In the genomic region with DNA sequence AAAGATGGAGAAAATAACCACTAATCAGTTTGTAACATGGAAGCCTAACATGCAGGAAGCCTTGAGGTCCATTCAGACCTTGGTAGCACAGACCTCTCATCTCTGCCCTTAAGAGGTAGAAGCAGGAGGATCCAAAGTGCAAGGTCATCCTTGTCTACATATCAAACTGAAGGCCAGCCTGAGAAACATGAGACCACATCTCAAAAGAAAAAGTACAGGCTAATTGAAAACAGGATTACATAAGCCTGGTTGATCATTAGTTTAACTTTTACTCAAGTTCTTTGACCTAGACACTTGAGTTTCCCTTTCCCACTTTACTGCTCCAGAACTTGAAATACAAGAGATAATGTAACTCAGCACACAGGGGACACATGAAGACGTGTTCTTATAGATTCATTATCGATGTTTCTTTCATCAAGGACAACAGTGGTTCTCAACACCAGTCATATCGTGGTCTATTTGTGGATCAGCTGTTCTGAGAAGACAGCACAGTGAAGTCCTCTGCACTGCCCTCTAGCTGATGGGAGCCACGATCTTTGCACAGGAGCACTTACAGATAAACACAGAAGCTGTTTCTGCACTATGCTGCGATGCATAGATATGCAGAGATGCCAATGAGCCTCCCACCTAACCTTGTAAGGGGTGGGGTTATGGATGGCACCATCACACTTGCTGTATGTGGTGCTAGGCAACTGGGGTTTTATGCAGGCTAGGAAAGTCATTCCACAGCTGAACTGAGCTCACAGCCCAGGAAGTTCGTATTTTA, we compare ENCODE assay signal across 27 mouse cellular contexts.
DNase-seq lines count a peak whose midpoint lies in the region; ATAC-seq lines count a peak whose summit lies in the region.
"Had no signal": no experiment of that assay in that cellular context is flagged by ENCODE, and none has a peak within 500 bp of the region (broad histone marks: within the 10 kb centered on the region; RNA-seq: fewer than 3 reads in every experiment).

No protein-coding gene starts in this region.

- H3K4me3 ChIP-seq in kidney, embryonic 14.5 days (ENCODE audit: low read length): no peak overlapping the region
- no peak overlapping the region for H3K4me3 ChIP-seq in liver, embryonic 11.5 days (ENCODE audit: low read depth, low read length)
- no peak overlapping the region for H3K4me3 ChIP-seq in liver, embryonic 13.5 days (replicated peaks)
- H3K4me3 ChIP-seq: embryonic facial prominence, embryonic 10.5 days; forebrain, embryonic 15.5 days; hindbrain, embryonic 15.5 days; left cerebral cortex, adult 2 months; limb, embryonic 15.5 days; midbrain, embryonic 10.5 days; myocyte; stomach, embryonic 15.5 days had no signal

- no peaks in the 10 kb centered on the region for H3K4me1 ChIP-seq in kidney, embryonic 14.5 days (ENCODE audit: control insufficient read depth, insufficient read depth, low read length)
- H3K4me1 ChIP-seq in liver, embryonic 11.5 days (replicated peaks; ENCODE audit: control insufficient read depth, insufficient read depth, low read length): no peaks in the 10 kb centered on the region
- no peaks in the 10 kb centered on the region for H3K4me1 ChIP-seq in liver, embryonic 13.5 days (replicated peaks)
- H3K4me1 ChIP-seq: embryonic facial prominence, embryonic 10.5 days; forebrain, embryonic 15.5 days; hindbrain, embryonic 15.5 days; limb, embryonic 15.5 days; midbrain, embryonic 10.5 days; stomach, embryonic 15.5 days had no signal

- H3K9me3 ChIP-seq in kidney, embryonic 14.5 days (ENCODE audit: control insufficient read depth, low read length): no peaks in the 10 kb centered on the region
- no peaks in the 10 kb centered on the region for H3K9me3 ChIP-seq in liver, embryonic 11.5 days (ENCODE audit: control insufficient read depth, low read length)
- no peaks in the 10 kb centered on the region for H3K9me3 ChIP-seq in liver, embryonic 13.5 days (replicated peaks)
- H3K9me3 ChIP-seq: embryonic facial prominence, embryonic 10.5 days; forebrain, embryonic 15.5 days; hindbrain, embryonic 15.5 days; limb, embryonic 15.5 days; midbrain, embryonic 10.5 days; stomach, embryonic 15.5 days had no signal

- H3K9ac ChIP-seq in kidney, embryonic 14.5 days (ENCODE audit: low read depth, low read length): no peak overlapping the region
- H3K9ac ChIP-seq in liver, embryonic 11.5 days (ENCODE audit: low read depth, low read length): no peak overlapping the region
- H3K9ac ChIP-seq in liver, embryonic 13.5 days: no peak overlapping the region
- H3K9ac ChIP-seq: forebrain, embryonic 15.5 days; hindbrain, embryonic 15.5 days; limb, embryonic 15.5 days; lung, embryonic 14.5 days; stomach, embryonic 15.5 days had no signal

- 84% methylated on average over 6 of the region's 6 CpGs for WGBS in kidney, embryonic 14.5 days
- 73% methylated on average over 6 of the region's 6 CpGs for WGBS in liver, embryonic 11.5 days
- 46% methylated on average over 6 of the region's 6 CpGs for WGBS in liver, embryonic 13.5 days (ENCODE audit: insufficient replicate concordance)

- no peak overlapping the region for H3K27ac ChIP-seq in kidney, embryonic 14.5 days (ENCODE audit: low read depth, low read length)
- H3K27ac ChIP-seq in liver, embryonic 11.5 days (ENCODE audit: low read depth, low read length): no peak overlapping the region
- no peak overlapping the region for H3K27ac ChIP-seq in liver, embryonic 13.5 days
- H3K27ac ChIP-seq: embryonic facial prominence, embryonic 10.5 days; forebrain, embryonic 15.5 days; hindbrain, embryonic 15.5 days; left cerebral cortex, adult 2 months; limb, embryonic 15.5 days; midbrain, embryonic 10.5 days; stomach, embryonic 15.5 days had no signal

- H3K4me2 ChIP-seq in kidney, embryonic 14.5 days (replicated peaks; ENCODE audit: low read depth, low read length): no peak overlapping the region
- no peak overlapping the region for H3K4me2 ChIP-seq in liver, embryonic 11.5 days
- no peak overlapping the region for H3K4me2 ChIP-seq in liver, embryonic 13.5 days
- H3K4me2 ChIP-seq: forebrain, embryonic 15.5 days; heart, embryonic 11.5 days; hindbrain, embryonic 15.5 days; limb, embryonic 15.5 days; lung, embryonic 14.5 days; stomach, embryonic 15.5 days had no signal

- no peak for ATAC-seq in kidney, embryonic 14.5 days (ENCODE audit: low FRiP score, low TSS enrichment)
- peak; percentile 80 for ATAC-seq in liver, embryonic 11.5 days (replicated peaks; ENCODE audit: low FRiP score)
- ATAC-seq in liver, embryonic 13.5 days (ENCODE audit: low read depth): peak; percentile 74
- ATAC-seq: forebrain, embryonic 15.5 days; midbrain, embryonic 16.5 days had no signal

- H3K36me3 ChIP-seq in kidney, embryonic 14.5 days (ENCODE audit: control insufficient read depth, insufficient read depth, low read length): no peaks in the 10 kb centered on the region
- no peaks in the 10 kb centered on the region for H3K36me3 ChIP-seq in liver, embryonic 11.5 days (ENCODE audit: control insufficient read depth, insufficient read depth, low read length)
- no peaks in the 10 kb centered on the region for H3K36me3 ChIP-seq in liver, embryonic 13.5 days
- H3K36me3 ChIP-seq in splenic B cell, adult 2 months (ENCODE audit: control insufficient read depth, insufficient read depth, low read length, poor library complexity, severe bottlenecking): peaks cover 8% of the 10 kb centered on the region
- H3K36me3 ChIP-seq: embryonic facial prominence, embryonic 10.5 days; forebrain, embryonic 15.5 days; hindbrain, embryonic 15.5 days; limb, embryonic 15.5 days; midbrain, embryonic 10.5 days; stomach, embryonic 15.5 days had no signal

- no peaks in the 10 kb centered on the region for H3K27me3 ChIP-seq in kidney, embryonic 14.5 days (ENCODE audit: control insufficient read depth, insufficient read depth, low read length)
- no peaks in the 10 kb centered on the region for H3K27me3 ChIP-seq in liver, embryonic 11.5 days (replicated peaks; ENCODE audit: control insufficient read depth, insufficient read depth, low read length)
- no peaks in the 10 kb centered on the region for H3K27me3 ChIP-seq in liver, embryonic 13.5 days
- no peaks in the 10 kb centered on the region for H3K27me3 ChIP-seq in splenic B cell, adult 2 months (ENCODE audit: control insufficient read depth, insufficient read depth, low read length, poor library complexity, severe bottlenecking)
- H3K27me3 ChIP-seq: forebrain, embryonic 15.5 days; hindbrain, embryonic 15.5 days; limb, embryonic 15.5 days; stomach, embryonic 15.5 days had no signal

- DNase-seq in kidney, adult 11 months: peak; percentile 20
- no peak for DNase-seq in liver, embryonic 11.5 days (ENCODE audit: low spot score)
- no peak for DNase-seq in liver
- DNase-seq in liver, embryonic 13.5 days: peak; percentile 1
- DNase-seq in splenic B cell, adult 2 months (ENCODE audit: low read depth, low spot score): peak; percentile 43
- no peak for DNase-seq in left cerebral cortex, adult 9 months (ENCODE audit: low spot score in 2 of 2)
- no peak for DNase-seq in right cerebral cortex, adult 2 months (ENCODE audit: low spot score in 2 of 2)
- DNase-seq: adrenal gland, postnatal 36 days; cerebellum, adult 11-12 months; cerebellum, postnatal 10 days; heart, adult 11 months; layer of hippocampus, adult 9-11 months; left cerebral cortex, postnatal 4 days; lung, embryonic 14.5 days; lung, postnatal 4 days; thymus, postnatal 4 days had no signal

Comparison
In these comparisons a context has a peak if more than half of its experiments do, and no peak if none do; other contexts are left out.
1. DNase-seq: peak in kidney, adult 11 months (single experiment), liver, embryonic 13.5 days (single experiment) and splenic B cell, adult 2 months (single experiment); none in liver, embryonic 11.5 days (single experiment), liver (single experiment), left cerebral cortex, adult 9 months (0 of 2) and right cerebral cortex, adult 2 months (0 of 2).